Mouse (Mus musculus): ENCODE measurements around the gene Fancd2os. TPM values are rescaled to one million over a fixed set of nuclear protein-coding genes. Genes with fewer than 3 reads are reported as not detected.

Fancd2os gene
- polyA plus RNA-seq, 1 experiment from 2014 or later, result not detected

DNA sequence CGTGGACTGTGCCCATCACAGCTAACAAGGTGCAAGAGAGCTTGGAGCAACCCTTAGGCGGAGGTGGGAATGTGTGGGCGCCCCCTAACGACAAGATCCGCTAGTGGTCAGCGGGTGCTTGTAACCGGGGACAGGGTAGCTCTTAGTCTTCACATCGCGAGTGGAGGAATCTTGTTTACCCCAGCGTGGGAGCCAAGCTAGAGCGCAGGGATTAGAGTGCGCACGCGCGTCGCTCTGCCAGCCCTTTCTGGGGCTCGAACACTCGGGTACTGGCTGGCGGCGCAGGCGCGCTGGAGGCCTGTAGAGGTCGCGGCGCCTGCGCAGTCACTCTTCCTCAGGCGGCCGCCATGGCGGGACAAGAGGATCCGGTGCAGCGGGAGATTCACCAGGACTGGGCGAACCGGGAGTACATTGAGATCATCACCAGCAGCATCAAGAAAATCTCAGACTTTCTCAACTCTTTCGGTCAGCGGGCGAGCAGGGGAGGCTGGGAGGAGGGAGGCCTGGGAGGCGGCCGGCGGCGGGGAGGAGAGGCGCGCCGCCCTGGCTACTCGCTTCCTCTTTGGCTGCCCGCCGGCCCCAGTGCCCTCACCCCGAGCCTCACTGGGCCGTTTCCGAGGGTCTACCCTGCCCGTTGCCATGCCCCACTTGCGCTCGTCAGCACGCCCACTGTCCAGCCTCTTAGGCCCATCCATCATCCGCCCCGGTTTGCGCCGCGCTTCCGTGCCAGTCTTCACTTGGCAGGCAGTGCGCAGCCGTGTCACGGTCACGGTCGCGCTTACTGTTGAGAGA lies 4.1 kb upstream of the Fancd2os start, which contains the start of gene Brk1:
TSS of gene Brk1 (plus strand) at position 341 of the 792 bp plus-strand sequence.
- peak; percentile 89 for ATAC-seq (ENCODE audit: insufficient number of reproducible peaks, low FRiP score, low TSS enrichment, low read depth)
- Histone ChIP-seq H3K27ac (replicated peaks) (peak within 1 kb of the TSS; percentile 85; the same call in 1 of the 2 replicates), H3K36me3 (0 out of 2 replicates have a peak, but pooled peaks cover 5% of the 10 kb centered on the region), H3K9ac (peak within 1 kb of the TSS; percentile 87), H3K27me3 (no peaks in the 10 kb centered on the region), H3K4me2 (replicated peaks) (peak within 1 kb of the TSS; percentile 61), H3K9me3 (replicated peaks) (no peaks in the 10 kb centered on the region), H3K4me1 (peaks cover 17% of the 10 kb centered on the region), H3K4me3 (replicated peaks) (peak within 1 kb of the TSS; percentile 93)
- WGBS, result under 1% methylated on average over 63 of the region's 65 CpGs

DNA sequence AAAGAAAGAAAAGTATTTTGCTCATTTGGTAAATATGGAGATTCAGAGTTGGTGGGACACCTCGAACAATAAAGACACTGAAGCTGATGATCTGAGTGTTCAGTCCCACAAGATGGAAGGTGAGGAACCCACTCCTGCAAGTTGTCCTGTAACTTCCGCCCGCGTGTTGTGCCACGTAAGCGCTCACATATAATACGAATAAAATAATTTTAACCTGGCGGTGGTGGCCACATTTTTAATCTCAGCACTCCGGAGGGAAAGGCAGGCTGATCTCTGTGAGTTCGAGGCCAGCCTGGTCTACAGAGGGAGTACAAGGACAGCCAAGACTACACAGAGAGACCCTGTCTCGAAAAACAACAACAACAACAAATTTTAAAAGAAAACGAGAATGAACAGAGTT lies 3.5 kb upstream of the Fancd2os start:
- Histone ChIP-seq H3K27ac (replicated peaks) (peak overlapping the region; percentile 71; the same call in 1 of the 2 replicates), H3K36me3 (0 out of 2 replicates have a peak, but pooled peaks cover 5% of the 10 kb centered on the region), H3K27me3 (no peaks in the 10 kb centered on the region), H3K9ac (peak overlapping the region; percentile 87; the same call in 1 of the 2 replicates), H3K4me3 (replicated peaks) (peak overlapping the region; percentile 93), H3K4me2 (replicated peaks) (peak overlapping the region; percentile 61), H3K9me3 (replicated peaks) (no peaks in the 10 kb centered on the region), H3K4me1 (peaks cover 17% of the 10 kb centered on the region)
- WGBS, result 47% methylated on average over 12 of the region's 12 CpGs
- ATAC-seq (ENCODE audit: insufficient number of reproducible peaks, low FRiP score, low TSS enrichment, low read depth), result no peak

DNA sequence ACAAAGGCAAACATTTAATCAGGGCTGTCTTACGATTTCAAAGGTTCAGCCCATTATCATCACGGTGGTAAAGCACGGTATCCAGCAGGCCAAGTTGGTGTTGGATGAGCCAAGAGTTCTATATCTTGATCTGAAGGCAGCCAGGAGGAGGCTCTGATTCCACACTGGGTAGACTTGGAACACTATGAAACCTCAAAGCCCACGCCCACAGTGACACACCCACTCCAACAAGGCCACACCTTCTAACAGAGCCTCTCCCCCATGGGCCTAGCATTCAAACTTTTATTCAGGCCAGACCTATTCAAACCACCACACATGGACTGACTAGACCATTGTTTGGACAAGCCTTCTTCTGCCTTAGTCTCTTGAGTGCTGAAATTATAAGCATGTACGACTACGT lies 2.3 kb upstream of the Fancd2os start:
- no peak overlapping the region for H3K27ac ChIP-seq (replicated peaks)
- H3K9me3 ChIP-seq (replicated peaks), result no peaks in the 10 kb centered on the region
- 88% methylated on average over 6 of the region's 6 CpGs for WGBS
- H3K27me3 ChIP-seq, result no peaks in the 10 kb centered on the region
- no peak for ATAC-seq (ENCODE audit: insufficient number of reproducible peaks, low FRiP score, low TSS enrichment, low read depth)
- H3K9ac ChIP-seq, result no peak overlapping the region
- no peaks in the 10 kb centered on the region for H3K36me3 ChIP-seq
- H3K4me2 ChIP-seq (replicated peaks), result no peak overlapping the region
- peaks cover 17% of the 10 kb centered on the region for H3K4me1 ChIP-seq
- no peak overlapping the region for H3K4me3 ChIP-seq (replicated peaks)

DNA sequence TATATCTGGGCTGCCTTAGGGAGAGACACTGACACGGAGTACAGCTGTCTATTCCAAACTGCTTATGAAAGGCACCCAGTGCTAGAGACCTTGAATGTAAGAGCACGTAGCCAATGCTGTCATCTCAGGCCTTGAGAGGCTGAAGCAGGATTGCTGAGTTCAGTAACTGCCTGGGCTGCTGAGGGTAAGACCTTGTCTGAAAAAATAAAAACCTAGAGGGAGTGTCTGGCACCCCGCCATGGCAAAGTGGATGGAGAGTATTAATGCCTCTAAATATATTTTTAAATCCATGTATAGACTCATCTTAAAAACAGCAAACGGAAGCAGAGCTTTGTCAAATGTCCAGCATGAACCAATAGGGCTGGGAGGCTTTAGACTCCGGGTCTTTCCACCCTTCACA lies 682 bp downstream of the Fancd2os start:
- 59% methylated on average over 5 of the region's 5 CpGs for WGBS
- no peaks in the 10 kb centered on the region for H3K4me1 ChIP-seq
- no peaks in the 10 kb centered on the region for H3K36me3 ChIP-seq
- no peak overlapping the region for H3K4me2 ChIP-seq (replicated peaks)
- H3K27me3 ChIP-seq, result no peaks in the 10 kb centered on the region
- no peak overlapping the region for H3K27ac ChIP-seq (replicated peaks)
- no peak overlapping the region for H3K4me3 ChIP-seq (replicated peaks)
- H3K9me3 ChIP-seq (replicated peaks), result no peaks in the 10 kb centered on the region
- ATAC-seq (ENCODE audit: insufficient number of reproducible peaks, low FRiP score, low TSS enrichment, low read depth), result no peak
- H3K9ac ChIP-seq, result no peak overlapping the region

DNA sequence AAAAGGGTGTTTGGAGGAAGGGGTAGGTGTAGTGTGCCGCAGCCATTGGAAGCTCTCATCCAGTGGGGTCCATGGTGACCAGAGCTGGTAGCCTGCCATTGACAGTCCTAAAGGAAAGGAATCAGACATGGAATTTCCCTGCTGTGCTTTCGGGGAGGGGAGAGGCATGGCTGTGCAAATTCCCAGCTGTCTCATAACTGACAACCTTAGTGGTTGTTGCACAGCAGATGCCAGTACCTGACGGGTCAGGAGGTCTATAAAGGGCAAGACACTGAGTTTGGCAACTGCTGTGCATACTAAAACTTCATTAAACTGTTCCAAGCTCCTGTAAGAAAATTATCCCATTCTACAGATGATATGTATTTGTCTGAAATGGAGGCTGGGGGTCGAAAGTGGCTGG lies 2.6 kb downstream of the Fancd2os start:
- Histone ChIP-seq H3K27ac (replicated peaks) (no peak overlapping the region), H3K9ac (no peak overlapping the region), H3K27me3 (no peaks in the 10 kb centered on the region), H3K4me3 (replicated peaks) (no peak overlapping the region), H3K36me3 (no peaks in the 10 kb centered on the region), H3K9me3 (replicated peaks) (no peaks in the 10 kb centered on the region), H3K4me1 (no peaks in the 10 kb centered on the region), H3K4me2 (replicated peaks) (no peak overlapping the region)
- WGBS, result 86% methylated on average over 4 of the region's 4 CpGs
- ATAC-seq (ENCODE audit: insufficient number of reproducible peaks, low FRiP score, low TSS enrichment, low read depth), result no peak

DNA sequence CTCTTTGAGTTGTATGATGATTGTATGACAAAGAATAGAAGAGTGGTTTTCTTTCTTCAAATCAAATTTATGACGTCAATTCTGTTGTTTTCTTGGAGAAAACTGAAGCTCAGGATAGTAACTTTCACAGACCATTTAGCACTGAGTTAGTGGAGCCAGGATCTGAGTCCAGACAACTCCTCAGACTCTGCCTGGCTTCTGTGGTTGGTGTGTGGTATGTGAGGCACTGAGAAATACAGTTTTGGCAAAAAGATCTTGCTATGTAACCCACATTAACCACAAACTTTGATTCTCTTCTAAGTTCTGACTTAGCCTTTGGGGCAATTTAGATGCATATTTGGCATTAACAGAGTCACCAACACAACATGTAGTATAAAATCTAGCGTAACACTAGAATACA lies 7.9 kb downstream of the Fancd2os start:
- WGBS, result 85% methylated on average over 2 of the region's 2 CpGs
- no peak for ATAC-seq (ENCODE audit: insufficient number of reproducible peaks, low FRiP score, low TSS enrichment, low read depth)
- no peak overlapping the region for H3K9ac ChIP-seq
- no peak overlapping the region for H3K4me3 ChIP-seq (replicated peaks)
- H3K4me2 ChIP-seq (replicated peaks), result no peak overlapping the region
- H3K9me3 ChIP-seq (replicated peaks), result no peaks in the 10 kb centered on the region
- H3K27ac ChIP-seq (replicated peaks), result no peak overlapping the region
- no peaks in the 10 kb centered on the region for H3K4me1 ChIP-seq
- no peaks in the 10 kb centered on the region for H3K27me3 ChIP-seq
- H3K36me3 ChIP-seq, result no peaks in the 10 kb centered on the region

DNA sequence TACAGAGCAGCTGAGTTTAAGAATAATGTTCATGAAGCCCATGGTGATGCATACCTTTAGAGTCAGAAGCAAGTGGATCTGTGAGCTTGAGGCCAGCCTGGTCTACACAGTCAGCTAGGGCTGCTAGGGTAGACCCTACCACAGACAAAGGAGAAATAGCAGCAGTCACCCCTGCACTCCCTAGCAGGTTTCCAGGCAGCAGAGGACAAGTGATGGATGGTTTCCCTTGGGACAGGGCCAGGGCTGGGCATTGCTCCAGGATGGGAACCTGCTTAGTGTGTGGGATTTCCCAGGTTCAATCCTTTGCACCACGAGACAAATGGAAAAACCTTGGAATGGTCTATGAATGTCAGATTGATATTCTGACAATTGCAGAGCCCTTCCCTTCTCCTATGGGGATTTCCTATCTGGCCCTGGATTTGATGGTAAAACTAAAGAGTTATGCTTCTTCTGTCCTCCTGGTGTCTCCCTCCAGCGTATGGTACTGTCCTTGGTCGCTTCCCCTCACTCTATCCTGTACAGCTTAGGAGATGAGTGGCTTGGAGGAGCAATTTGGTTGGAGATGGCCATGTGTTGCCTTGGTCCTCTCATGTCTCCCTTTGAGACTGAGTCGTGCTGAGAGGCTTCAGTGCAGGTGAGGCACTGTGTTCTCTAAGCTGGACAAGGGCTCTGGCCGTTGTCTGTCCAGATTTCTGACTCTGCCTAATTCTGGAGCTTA lies 13.9 kb downstream of the Fancd2os start:
- Histone ChIP-seq H3K4me3 (replicated peaks) (no peak overlapping the region), H3K4me2 (replicated peaks) (no peak overlapping the region), H3K27me3 (no peaks in the 10 kb centered on the region), H3K4me1 (no peaks in the 10 kb centered on the region), H3K9ac (no peak overlapping the region), H3K27ac (replicated peaks) (no peak overlapping the region), H3K36me3 (peaks cover 8% of the 10 kb centered on the region; the same call in 1 of the 2 replicates), H3K9me3 (replicated peaks) (no peaks in the 10 kb centered on the region)
- WGBS, result 70% methylated on average over 5 of the region's 5 CpGs
- ATAC-seq (ENCODE audit: insufficient number of reproducible peaks, low FRiP score, low TSS enrichment, low read depth), result no peak

DNA sequence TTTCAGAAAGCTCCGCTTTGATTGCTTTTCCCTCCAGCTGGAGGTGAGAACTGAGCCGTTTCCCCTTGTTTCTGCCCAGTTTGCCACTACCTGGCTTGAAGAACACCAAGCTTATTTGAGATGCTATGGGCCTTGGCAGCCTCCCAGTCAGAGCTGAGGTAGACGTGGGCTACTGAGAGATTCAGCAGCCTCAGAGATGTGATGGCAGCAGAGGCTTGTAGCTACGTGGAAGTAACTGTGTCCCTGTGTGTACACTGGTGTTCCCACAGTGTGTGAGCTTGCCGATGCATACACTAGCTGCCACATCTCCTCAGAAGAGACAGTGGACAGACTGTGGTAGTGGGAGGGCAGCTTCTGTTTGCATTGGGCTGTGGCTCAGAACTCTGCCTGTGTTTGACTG lies 15.4 kb downstream of the Fancd2os start:
- no peaks in the 10 kb centered on the region for H3K9me3 ChIP-seq (replicated peaks)
- H3K4me3 ChIP-seq (replicated peaks), result no peak overlapping the region
- no peaks in the 10 kb centered on the region for H3K27me3 ChIP-seq
- H3K27ac ChIP-seq (replicated peaks), result no peak overlapping the region
- peaks cover 8% of the 10 kb centered on the region; the same call in 1 of the 2 replicates for H3K36me3 ChIP-seq
- H3K4me1 ChIP-seq, result no peaks in the 10 kb centered on the region
- no peak overlapping the region for H3K4me2 ChIP-seq (replicated peaks)
- WGBS, result 89% methylated on average over 5 of the region's 5 CpGs
- no peak overlapping the region for H3K9ac ChIP-seq
- no peak for ATAC-seq (ENCODE audit: insufficient number of reproducible peaks, low FRiP score, low TSS enrichment, low read depth)

DNA sequence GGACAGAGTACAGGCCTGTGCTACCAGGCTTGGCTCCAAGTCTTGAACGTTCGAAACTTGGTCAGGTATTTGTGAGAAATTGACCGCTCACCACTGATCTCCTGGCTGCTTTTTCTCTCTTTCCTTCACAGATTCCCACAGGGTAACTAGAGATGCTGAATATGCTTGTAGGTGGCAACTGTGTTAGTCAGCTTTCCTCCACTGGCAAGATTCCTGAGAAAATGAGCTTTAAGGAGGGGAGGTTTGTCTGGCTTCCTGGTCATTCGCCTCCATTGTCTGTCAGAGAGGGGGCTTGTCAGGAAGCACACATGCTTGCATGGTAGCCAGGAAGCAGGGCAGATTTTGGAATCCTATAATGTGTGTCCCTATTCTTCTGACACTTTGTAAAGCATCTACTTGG lies 17.5 kb downstream of the Fancd2os start:
- Histone ChIP-seq H3K27me3 (no peaks in the 10 kb centered on the region), H3K27ac (replicated peaks) (no peak overlapping the region), H3K9ac (no peak overlapping the region), H3K9me3 (replicated peaks) (no peaks in the 10 kb centered on the region), H3K4me2 (replicated peaks) (no peak overlapping the region), H3K4me1 (no peaks in the 10 kb centered on the region), H3K4me3 (replicated peaks) (no peak overlapping the region), H3K36me3 (peaks cover 8% of the 10 kb centered on the region; the same call in 1 of the 2 replicates)
- no peak for ATAC-seq (ENCODE audit: insufficient number of reproducible peaks, low FRiP score, low TSS enrichment, low read depth)
- WGBS, result 88% methylated on average over 4 of the region's 4 CpGs

DNA sequence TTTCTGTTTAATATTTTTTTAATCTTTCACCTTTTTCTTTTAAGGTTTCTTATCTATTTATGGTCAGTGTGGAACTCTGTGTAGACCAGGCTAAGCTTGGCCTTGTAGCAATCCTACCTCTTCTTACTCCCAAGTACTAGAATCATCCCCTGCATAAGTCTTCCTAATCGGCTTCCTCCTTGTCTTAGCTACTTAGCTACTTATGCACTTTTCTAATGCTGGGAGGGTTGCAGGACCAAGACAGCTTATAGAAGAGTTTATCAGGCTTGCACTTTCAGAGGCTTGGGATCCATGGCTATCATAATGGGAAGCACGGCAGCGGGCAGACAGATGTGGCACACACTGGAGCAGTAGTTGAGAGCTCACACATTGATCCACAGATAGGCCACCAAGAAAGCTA lies 21.2 kb downstream of the Fancd2os start:
- no peaks in the 10 kb centered on the region for H3K27me3 ChIP-seq
- 96% methylated on average over 3 of the region's 3 CpGs for WGBS
- no peak for ATAC-seq (ENCODE audit: insufficient number of reproducible peaks, low FRiP score, low TSS enrichment, low read depth)

DNA sequence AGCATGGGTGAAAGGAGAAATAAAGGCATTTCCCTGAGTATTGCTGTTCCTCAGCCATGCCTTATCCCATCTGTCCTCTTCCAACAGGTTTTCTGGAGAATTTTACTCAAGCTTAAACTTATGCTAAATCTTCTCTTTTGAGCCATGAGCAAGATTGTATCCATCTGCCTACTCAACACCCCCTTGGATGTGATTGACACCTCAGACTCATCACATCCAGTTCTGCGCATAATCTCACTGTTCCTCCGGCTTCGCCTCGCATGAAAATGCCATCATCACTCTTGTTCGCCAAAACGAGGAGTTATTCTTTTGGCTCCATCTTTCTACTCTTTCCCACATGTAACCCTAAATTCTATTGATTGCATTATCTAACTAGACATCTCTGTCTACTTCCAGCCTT lies 24.5 kb downstream of the Fancd2os start:
- Histone ChIP-seq H3K9ac (no peak overlapping the region), H3K27ac (replicated peaks) (no peak overlapping the region), H3K4me2 (replicated peaks) (no peak overlapping the region), H3K27me3 (no peaks in the 10 kb centered on the region), H3K4me3 (replicated peaks) (no peak overlapping the region), H3K4me1 (no peaks in the 10 kb centered on the region), H3K9me3 (replicated peaks) (no peaks in the 10 kb centered on the region), H3K36me3 (peaks cover 8% of the 10 kb centered on the region)
- WGBS, result 95% methylated on average over 6 of the region's 6 CpGs
- no peak for ATAC-seq (ENCODE audit: insufficient number of reproducible peaks, low FRiP score, low TSS enrichment, low read depth)

More for the DNA sequence above, 21.2 kb downstream of the Fancd2os start:
- no peaks in the 10 kb centered on the region for H3K4me1 ChIP-seq
- H3K9me3 ChIP-seq (replicated peaks), result no peaks in the 10 kb centered on the region
- peaks cover 16% of the 10 kb centered on the region for H3K36me3 ChIP-seq
- H3K9ac ChIP-seq, result no peak overlapping the region
- no peak overlapping the region for H3K4me3 ChIP-seq (replicated peaks)
- H3K4me2 ChIP-seq (replicated peaks), result no peak overlapping the region
- no peak overlapping the region for H3K27ac ChIP-seq (replicated peaks)

Data from embryonic facial prominence, embryonic 15.5 days (tissue).